Mouse (Mus musculus): ENCODE data around the gene Khdc4. TPM values are rescaled to one million over a fixed set of nuclear protein-coding genes. Genes with fewer than 3 reads are reported as not detected.

The Khdc4 gene
- polyA plus RNA-seq, 1 experiment from 2014 or later, result 61.3 TPM

DNA sequence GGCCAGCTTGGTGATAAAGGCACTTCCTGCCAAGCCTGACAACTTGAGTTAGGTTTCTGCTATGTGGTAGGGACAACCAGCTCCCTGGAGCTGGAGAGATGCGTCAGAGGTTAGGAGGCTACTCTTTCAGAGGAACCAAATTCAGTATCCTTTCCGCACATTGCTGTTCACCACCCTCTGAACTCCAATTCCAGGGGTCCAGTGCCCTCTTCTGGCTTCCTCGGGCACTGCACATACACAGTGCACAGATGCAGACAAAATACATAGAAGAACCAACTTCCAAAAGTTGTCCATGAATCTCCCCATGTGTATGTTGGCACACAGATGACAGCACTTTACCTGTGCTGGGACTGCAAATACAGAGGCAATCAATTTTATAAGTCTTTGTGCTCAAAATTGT, 53.0 kb downstream of the Khdc4 start:
- Histone ChIP-seq H3K27me3 (no peaks in the 10 kb centered on the region), H3K36me3 (no peaks in the 10 kb centered on the region), H3K4me3 (no peak overlapping the region), H3K4me1 (replicated peaks) (no peaks in the 10 kb centered on the region), H3K27ac (no peak overlapping the region), H3K9me3 (replicated peaks) (no peaks in the 10 kb centered on the region), H3K9ac (no peak overlapping the region), H3K4me2 (no peak overlapping the region)
- no peak for ATAC-seq (replicated peaks; ENCODE audit: insufficient number of reproducible peaks, insufficient read depth, low FRiP score, low read depth)
- 44% methylated on average over 3 of the region's 3 CpGs for WGBS

DNA sequence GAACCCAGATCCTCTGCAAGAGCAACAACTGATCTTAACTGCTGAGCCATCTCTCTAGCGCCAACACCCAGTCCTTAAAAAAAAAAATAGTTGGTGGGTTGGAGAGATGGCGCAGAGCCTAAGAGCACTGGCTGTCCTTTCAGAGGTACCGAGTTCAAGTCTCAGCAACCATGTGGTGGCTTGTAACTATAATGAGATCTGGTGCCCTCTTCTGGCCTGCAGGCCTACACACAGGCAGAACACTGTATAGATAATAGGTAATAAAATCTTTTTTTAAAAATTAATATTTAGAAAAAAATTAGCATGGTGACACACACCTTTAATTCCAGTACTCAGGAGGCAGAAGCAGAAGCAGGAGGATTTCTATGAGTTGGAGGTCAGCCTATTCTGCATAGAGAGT, 54.5 kb downstream of the Khdc4 start:
- 91% methylated on average over 3 of the region's 3 CpGs for WGBS
- H3K4me3 ChIP-seq, result no peak overlapping the region
- H3K4me1 ChIP-seq (replicated peaks), result 0 out of 2 replicates have a peak, but pooled peaks cover under 1% of the 10 kb centered on the region
- ATAC-seq (replicated peaks; ENCODE audit: insufficient number of reproducible peaks, insufficient read depth, low FRiP score, low read depth), result no peak
- no peaks in the 10 kb centered on the region for H3K27me3 ChIP-seq
- no peak overlapping the region for H3K4me2 ChIP-seq
- no peaks in the 10 kb centered on the region for H3K9me3 ChIP-seq (replicated peaks)
- no peak overlapping the region for H3K9ac ChIP-seq
- H3K36me3 ChIP-seq, result no peaks in the 10 kb centered on the region
- H3K27ac ChIP-seq, result no peak overlapping the region

DNA sequence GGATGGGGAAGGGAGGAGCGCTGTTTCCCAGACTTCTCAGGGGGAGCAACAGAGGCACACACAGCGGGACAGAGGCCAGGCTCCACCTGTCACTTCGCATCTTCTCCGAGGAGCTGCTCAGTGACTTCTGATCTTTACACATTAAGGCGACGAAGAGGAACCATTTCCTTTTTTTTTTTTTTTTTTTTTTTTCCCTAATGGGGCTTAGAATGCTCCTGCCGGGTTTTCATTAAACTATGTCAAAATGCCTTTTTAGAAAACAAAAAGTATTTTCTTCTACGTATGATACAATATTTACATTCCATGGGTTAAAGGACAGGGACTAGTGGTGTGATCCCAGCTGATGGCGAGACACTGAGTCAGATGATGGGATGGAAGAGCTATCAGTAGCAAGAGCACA, 59.9 kb downstream of the Khdc4 start:
- H3K9me3 ChIP-seq (replicated peaks), result no peaks in the 10 kb centered on the region; the same call in 1 of the 2 replicates
- WGBS, result 85% methylated on average over 9 of the region's 9 CpGs
- ATAC-seq (replicated peaks; ENCODE audit: insufficient number of reproducible peaks, insufficient read depth, low FRiP score, low read depth), result no peak
- peaks cover 19% of the 10 kb centered on the region for H3K36me3 ChIP-seq
- no peak overlapping the region for H3K4me3 ChIP-seq
- H3K4me2 ChIP-seq, result no peak overlapping the region
- H3K27me3 ChIP-seq, result no peaks in the 10 kb centered on the region
- H3K27ac ChIP-seq, result peak overlapping the region; percentile 21; the same call in 1 of the 2 replicates
- no peak overlapping the region for H3K9ac ChIP-seq
- H3K4me1 ChIP-seq (replicated peaks), result 0 out of 2 replicates have a peak, but pooled peaks cover 4% of the 10 kb centered on the region

DNA sequence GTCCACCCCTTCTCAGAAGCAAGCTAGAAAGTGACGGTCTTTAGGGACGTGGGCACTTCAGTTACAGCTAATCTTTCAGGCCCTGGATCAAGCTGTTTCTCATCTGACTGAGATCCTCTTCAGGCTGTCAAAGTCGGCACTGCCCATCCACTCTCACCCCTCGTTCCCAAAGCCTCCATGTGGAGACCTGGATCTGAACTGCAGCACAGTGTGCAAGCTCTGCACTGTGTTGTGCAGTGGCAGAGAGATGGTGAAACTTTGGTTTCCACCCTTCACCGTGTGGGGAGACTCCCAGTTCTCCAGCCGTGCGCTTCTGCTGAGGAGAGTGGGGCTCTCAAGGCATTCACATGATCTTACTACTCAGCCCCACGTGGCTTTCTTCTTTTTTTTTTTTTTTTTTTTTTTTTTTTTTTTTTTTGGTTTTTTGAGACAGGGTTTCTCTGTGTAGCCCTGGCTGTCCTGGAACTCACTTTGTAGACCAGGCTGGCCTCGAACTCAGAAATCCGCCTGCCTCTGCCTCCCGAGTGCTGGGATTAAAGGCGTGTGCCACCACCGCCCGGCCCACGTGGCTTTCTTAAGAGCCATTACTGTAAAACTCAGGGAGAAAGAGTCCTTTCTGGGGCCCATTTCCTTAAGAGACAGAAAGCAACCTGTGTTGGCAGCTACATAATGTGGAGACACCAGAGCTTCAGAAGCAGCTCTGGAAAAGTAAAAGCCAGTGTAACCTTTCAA, 60.7 kb downstream of the Khdc4 start:
- 0 out of 2 replicates have a peak, but pooled peaks cover 4% of the 10 kb centered on the region for H3K4me1 ChIP-seq (replicated peaks)
- 0 out of 2 replicates have a peak overlapping the region, but pooled peaks have one; percentile 21 for H3K27ac ChIP-seq
- no peak overlapping the region for H3K4me3 ChIP-seq
- H3K27me3 ChIP-seq, result no peaks in the 10 kb centered on the region
- ATAC-seq (replicated peaks; ENCODE audit: insufficient number of reproducible peaks, insufficient read depth, low FRiP score, low read depth), result no peak
- H3K36me3 ChIP-seq, result peaks cover 19% of the 10 kb centered on the region
- no peak overlapping the region for H3K9ac ChIP-seq
- no peak overlapping the region for H3K4me2 ChIP-seq
- H3K9me3 ChIP-seq (replicated peaks), result no peaks in the 10 kb centered on the region; the same call in 1 of the 2 replicates
- WGBS, result 79% methylated on average over 15 of the region's 15 CpGs

DNA sequence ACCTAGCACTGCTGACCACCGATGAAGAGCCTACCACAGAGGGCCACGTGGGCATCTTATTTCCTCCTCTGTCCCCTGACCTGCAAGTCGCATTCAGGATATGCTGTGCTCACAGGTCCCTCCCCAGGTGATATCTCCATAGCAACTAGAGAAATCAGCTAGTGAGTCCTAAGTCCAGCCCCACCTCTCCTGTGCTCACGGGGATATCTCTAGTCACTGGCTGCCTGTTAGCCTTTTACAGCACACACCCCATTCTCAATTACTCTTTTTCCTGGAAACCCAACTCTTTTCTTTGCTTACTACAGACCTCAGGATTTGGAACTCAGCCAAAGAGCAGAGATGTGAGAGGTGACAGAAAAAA, 61.2 kb downstream of the Khdc4 start:
- H3K4me2 ChIP-seq, result no peak overlapping the region
- H3K27me3 ChIP-seq, result no peaks in the 10 kb centered on the region
- H3K36me3 ChIP-seq, result peaks cover 19% of the 10 kb centered on the region
- H3K9me3 ChIP-seq (replicated peaks), result no peaks in the 10 kb centered on the region; the same call in 1 of the 2 replicates
- WGBS, result 68% methylated on average over 4 of the region's 4 CpGs
- H3K4me3 ChIP-seq, result no peak overlapping the region
- no peak overlapping the region for H3K27ac ChIP-seq
- no peak for ATAC-seq (replicated peaks; ENCODE audit: insufficient number of reproducible peaks, insufficient read depth, low FRiP score, low read depth)
- 0 out of 2 replicates have a peak, but pooled peaks cover 4% of the 10 kb centered on the region for H3K4me1 ChIP-seq (replicated peaks)
- no peak overlapping the region for H3K9ac ChIP-seq

DNA sequence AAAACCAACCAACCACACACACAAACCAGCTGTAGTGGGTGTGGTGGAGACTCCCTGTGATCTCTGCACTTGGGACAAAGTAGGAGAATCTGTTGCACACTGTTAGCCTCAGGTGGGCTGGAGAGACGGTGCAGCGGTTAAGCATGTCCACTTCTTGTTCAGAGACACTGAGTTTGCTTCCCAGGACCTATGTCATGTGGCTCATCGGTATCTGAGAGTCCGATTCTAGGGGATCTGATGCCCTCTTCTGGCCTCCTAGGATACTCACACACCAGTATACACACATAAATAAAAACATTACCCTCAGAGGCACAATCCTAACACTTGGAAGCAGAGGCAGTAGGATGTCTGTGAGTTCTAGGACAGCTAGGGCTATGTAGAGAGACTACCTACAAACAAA, 68.7 kb downstream of the Khdc4 start:
- WGBS, result 65% methylated on average over 4 of the region's 4 CpGs
- H3K4me2 ChIP-seq, result no peak overlapping the region
- no peak overlapping the region for H3K27ac ChIP-seq
- H3K27me3 ChIP-seq, result no peaks in the 10 kb centered on the region
- H3K9ac ChIP-seq, result no peak overlapping the region
- H3K4me3 ChIP-seq, result no peak overlapping the region
- H3K4me1 ChIP-seq (replicated peaks), result peaks cover 24% of the 10 kb centered on the region
- H3K36me3 ChIP-seq, result no peaks in the 10 kb centered on the region
- H3K9me3 ChIP-seq (replicated peaks), result no peaks in the 10 kb centered on the region
- ATAC-seq (replicated peaks; ENCODE audit: insufficient number of reproducible peaks, insufficient read depth, low FRiP score, low read depth), result no peak

DNA sequence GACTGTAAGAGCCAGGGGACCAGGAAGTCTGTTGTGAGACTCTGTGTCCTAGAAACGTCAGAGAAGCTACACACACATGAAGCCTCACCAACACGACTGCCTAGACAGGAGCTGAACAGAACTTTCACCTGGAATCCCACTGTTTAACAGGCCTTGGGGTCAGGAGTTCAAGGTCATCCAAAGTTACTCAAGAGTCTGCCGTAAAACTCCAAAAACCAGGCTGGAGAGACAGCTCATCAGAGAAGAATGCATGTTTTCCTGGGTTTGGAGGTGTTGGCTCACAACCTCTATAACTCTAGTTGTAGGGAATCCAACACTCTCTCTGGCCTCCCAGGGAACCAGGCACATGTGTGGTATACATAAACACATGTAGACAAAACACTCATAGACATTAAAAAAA, 69.9 kb downstream of the Khdc4 start:
- 53% methylated on average over 3 of the region's 3 CpGs for WGBS
- H3K9me3 ChIP-seq (replicated peaks), result no peaks in the 10 kb centered on the region

DNA sequence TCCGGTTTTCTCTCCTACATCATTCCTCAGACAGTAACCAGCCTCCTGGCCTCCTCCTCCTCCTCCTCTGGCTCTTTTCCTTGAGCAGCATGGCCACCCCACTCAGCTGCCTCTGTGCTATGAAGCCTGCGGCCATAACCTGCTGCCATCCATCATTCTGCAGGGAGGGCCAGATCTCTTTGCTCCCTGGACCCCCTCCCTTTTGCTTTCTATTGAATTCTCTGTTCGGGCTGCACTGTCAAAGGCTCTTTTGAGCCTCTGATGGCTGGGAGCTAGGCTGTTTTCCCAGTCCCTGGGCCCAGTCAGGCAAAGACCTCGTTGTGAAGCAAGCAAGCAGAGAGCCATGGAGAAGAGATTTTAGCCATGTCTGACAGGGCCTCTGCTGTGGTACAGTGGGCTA, 70.7 kb downstream of the Khdc4 start:
- Histone ChIP-seq H3K4me1 (replicated peaks) (peaks cover 24% of the 10 kb centered on the region), H3K9ac (no peak overlapping the region), H3K36me3 (no peaks in the 10 kb centered on the region), H3K4me2 (no peak overlapping the region), H3K9me3 (replicated peaks) (no peaks in the 10 kb centered on the region), H3K27me3 (no peaks in the 10 kb centered on the region), H3K4me3 (no peak overlapping the region), H3K27ac (peak overlapping the region; percentile 9; the same call in 1 of the 2 replicates)
- WGBS, result 56% methylated on average over 4 of the region's 4 CpGs
- no peak for ATAC-seq (replicated peaks; ENCODE audit: insufficient number of reproducible peaks, insufficient read depth, low FRiP score, low read depth)

More for the DNA sequence above, 69.9 kb downstream of the Khdc4 start:
- H3K27me3 ChIP-seq, result no peaks in the 10 kb centered on the region
- no peak overlapping the region for H3K4me3 ChIP-seq
- H3K9ac ChIP-seq, result no peak overlapping the region
- ATAC-seq (replicated peaks; ENCODE audit: insufficient number of reproducible peaks, insufficient read depth, low FRiP score, low read depth), result no peak
- H3K4me2 ChIP-seq, result no peak overlapping the region
- H3K4me1 ChIP-seq (replicated peaks), result peaks cover 24% of the 10 kb centered on the region
- no peak overlapping the region for H3K27ac ChIP-seq
- H3K36me3 ChIP-seq, result no peaks in the 10 kb centered on the region

DNA sequence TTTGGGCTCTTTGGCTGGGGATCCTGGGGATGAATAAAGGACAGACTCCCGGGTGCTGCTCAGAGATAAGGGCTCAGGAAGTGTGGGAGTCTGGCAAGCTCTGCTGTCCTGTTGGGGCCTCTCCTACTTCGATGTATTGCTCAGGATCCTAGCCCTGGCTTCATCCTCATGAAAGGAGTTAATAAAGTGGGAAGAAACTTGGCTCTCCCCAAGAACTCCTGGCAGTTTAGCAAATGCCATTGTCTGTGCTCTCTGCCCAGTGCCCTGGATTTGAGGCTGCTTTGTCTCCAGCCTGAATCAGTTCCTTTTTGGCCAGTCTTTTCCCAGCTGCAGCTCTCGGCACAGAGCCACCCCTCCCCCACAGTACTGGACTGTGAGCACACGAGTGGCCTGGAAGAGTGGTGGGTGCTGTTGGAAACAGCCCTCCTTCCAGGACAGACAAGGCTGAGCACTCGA, 72.5 kb downstream of the Khdc4 start:
- H3K4me2 ChIP-seq, result peak overlapping the region; percentile 53
- peak overlapping the region; percentile 22; the same call in 1 of the 2 replicates for H3K9ac ChIP-seq
- 8% methylated on average over 5 of the region's 5 CpGs for WGBS
- H3K4me1 ChIP-seq (replicated peaks), result peaks cover 26% of the 10 kb centered on the region
- no peaks in the 10 kb centered on the region for H3K36me3 ChIP-seq
- no peaks in the 10 kb centered on the region for H3K27me3 ChIP-seq
- H3K4me3 ChIP-seq, result no peak overlapping the region
- no peaks in the 10 kb centered on the region for H3K9me3 ChIP-seq (replicated peaks)
- ATAC-seq (replicated peaks; ENCODE audit: insufficient number of reproducible peaks, insufficient read depth, low FRiP score, low read depth), result peak; percentile 79
- peak overlapping the region; percentile 91 for H3K27ac ChIP-seq

DNA sequence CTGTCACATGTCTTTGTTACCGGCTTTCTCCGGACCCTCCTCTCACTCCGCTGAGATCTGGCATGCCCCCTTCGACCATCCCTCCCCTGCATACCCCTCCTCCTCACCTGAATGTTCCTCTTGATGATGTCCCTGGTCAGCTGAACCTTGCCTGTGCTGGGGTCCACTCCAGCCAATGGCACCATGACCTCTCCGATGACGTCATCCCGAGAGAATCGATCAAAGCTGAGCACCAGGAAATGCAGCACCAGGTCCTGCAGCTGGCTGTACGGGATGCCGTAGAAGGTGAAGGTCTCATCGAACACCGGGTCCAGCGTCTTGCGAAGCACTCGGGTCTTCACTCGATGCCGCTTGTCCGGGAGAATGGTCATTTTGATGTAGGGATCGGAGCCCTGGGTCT, 76.0 kb downstream of the Khdc4 start:
- Histone ChIP-seq H3K9ac (no peak overlapping the region), H3K27ac (no peak overlapping the region), H3K9me3 (replicated peaks) (no peaks in the 10 kb centered on the region), H3K4me2 (no peak overlapping the region), H3K4me3 (no peak overlapping the region), H3K36me3 (no peaks in the 10 kb centered on the region), H3K27me3 (no peaks in the 10 kb centered on the region), H3K4me1 (replicated peaks) (peaks cover 17% of the 10 kb centered on the region)
- WGBS, result 88% methylated on average over 19 of the region's 19 CpGs
- ATAC-seq (replicated peaks; ENCODE audit: insufficient number of reproducible peaks, insufficient read depth, low FRiP score, low read depth), result no peak

DNA sequence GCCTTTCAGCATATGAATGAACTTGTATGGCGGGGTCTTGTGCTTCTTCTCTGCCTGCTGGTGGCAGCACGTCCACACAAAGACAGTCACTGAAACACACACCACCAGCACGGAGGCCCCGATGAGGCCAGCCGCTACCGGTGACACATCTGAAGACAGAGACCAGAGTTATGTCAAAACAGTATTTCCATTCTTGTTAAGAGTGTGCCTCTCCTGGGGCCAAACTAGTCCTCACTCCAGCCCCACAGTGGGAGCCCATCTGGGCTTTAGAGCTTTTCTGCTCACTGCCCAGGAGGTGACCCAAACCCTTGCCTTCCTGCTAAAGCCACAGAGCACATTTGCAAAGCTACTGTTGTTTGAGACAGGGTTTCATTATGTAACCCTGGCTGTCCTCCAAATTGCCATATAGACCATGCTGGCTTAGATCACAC, 76.8 kb downstream of the Khdc4 start:
- Histone ChIP-seq H3K27ac (no peak overlapping the region), H3K9me3 (replicated peaks) (no peaks in the 10 kb centered on the region)
- ATAC-seq (replicated peaks; ENCODE audit: insufficient number of reproducible peaks, insufficient read depth, low FRiP score, low read depth), result no peak

More for the DNA sequence above, 76.8 kb downstream of the Khdc4 start:
- no peaks in the 10 kb centered on the region for H3K27me3 ChIP-seq
- no peak overlapping the region for H3K4me3 ChIP-seq
- H3K4me2 ChIP-seq, result no peak overlapping the region
- peaks cover 17% of the 10 kb centered on the region for H3K4me1 ChIP-seq (replicated peaks)
- WGBS, result 25% methylated on average over 6 of the region's 6 CpGs
- no peak overlapping the region for H3K9ac ChIP-seq
- no peaks in the 10 kb centered on the region for H3K36me3 ChIP-seq
